Mouse (Mus musculus) megakaryocyte, adult 5-6 weeks (primary cell): ENCODE data around the gene Zfp46. TPM values are rescaled to one million over a fixed set of nuclear protein-coding genes. Genes with fewer than 3 reads are reported as not detected.

Experiments
- ATAC-seq: 2 replicates; pipeline ENCODE4 v1.8.0; 2016; ENCODE audit warnings: mild to moderate bottlenecking, inconsistent platforms; ENCODE audit not compliant: poor library complexity, severe bottlenecking
- total RNA-seq, 2 experiments: library from RNA; stranded (forward) in 1 of 2; stranded (reverse) in 1 of 2; fragments of 153-499, 151-499 nt in 1 of 2; fragments of 221-1000, 200-1000 nt in 1 of 2; gene quantifications; 2 replicates each; pipeline versions ENCODE4 v1.2.3 to v1.2.4; 2015 to 2017

The Zfp46 gene
- total RNA-seq, 2 experiments from 2014 or later: 4.5 to 8.1 TPM

DNA sequence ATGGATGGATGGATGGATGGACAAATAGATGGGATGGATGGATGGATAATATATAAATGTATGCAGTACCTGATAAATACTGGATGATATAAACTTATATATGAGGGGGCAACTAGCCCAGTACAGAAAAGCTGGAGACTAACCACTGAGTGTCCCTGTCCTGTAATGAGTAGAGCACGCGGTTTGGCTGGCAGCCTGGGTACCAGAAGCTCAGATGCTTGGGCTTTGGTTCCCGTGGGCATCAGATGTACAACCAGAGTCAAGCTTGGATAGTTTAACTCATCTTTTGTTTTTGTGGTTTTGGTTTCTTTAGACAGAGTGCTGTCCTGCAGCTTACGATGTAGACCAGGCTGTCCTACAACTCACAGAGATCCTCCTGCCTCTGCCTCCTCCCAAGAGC lies 20.9 kb upstream of the Zfp46 start:
- ATAC-seq: no peak

DNA sequence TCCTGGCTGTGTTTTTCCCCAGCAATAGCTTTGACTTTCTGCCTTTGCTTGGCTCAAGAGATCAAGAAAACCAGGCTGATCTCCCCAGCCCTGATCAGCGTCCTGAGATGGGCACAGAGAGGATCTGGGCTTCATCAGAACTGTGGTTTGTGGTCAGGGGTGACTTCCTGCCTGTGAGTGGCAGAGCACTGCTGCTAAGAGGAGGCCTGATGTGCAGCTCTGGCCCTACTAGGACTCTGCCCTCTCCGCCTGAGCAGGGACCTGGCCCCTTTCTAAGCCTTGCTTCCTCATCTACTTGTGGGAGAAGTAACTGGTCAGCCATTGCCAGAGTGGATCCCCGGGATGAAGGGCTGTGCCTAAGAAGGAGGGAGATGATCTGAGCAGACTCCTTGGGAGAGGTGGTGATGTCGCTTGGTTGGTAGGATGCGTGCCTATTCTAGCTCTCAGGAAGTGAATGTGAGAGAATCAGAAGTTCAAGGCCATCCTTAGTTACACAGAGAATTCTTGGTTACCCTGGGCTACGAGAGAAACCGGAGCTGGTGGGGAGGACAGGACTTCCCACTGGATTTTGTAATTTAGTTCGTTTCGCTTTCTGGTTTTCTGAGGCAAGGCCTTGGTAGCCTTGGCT lies 17.7 kb upstream of the Zfp46 start:
- peak; percentile 99 for ATAC-seq

DNA sequence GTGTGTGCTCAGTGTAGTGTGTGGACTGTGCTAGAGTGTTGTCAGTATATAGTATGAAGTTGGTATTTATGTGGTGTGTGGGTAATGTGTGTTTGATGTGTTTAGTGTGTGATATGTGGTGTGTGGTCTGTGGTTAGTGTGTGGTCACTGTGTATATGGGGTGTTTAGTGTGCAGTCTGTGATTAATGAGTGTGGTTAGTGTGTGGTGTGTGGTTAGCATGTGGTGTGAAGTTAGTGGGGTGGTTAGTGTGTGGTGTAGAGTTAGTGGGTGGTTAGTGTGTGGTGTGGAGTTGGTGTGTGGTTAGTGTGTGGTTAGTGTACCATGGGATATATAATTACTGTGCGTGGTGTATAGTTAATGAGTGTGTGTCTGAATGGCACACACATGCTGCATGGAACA lies 15.6 kb upstream of the Zfp46 start:
- no peak for ATAC-seq

DNA sequence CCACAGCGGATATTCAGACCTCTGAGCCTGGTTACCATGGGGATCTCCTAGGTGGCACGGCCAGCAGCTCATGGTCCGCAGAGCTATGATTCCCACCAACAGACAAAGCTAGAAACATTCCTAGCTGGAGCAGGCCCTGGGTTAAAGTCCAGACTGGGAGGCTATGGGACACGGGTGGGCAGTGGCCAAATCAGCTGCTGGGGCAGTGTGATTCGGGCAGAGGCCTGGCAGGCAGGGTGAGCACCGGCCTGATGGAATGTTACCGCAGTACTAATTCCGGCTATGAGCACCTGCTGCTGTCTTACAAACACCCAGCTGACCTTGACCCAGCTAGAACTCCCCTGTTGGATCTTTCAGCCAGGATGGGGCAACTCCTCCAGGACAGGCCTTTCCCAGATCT lies 13.8 kb upstream of the Zfp46 start:
- ATAC-seq: no peak

DNA sequence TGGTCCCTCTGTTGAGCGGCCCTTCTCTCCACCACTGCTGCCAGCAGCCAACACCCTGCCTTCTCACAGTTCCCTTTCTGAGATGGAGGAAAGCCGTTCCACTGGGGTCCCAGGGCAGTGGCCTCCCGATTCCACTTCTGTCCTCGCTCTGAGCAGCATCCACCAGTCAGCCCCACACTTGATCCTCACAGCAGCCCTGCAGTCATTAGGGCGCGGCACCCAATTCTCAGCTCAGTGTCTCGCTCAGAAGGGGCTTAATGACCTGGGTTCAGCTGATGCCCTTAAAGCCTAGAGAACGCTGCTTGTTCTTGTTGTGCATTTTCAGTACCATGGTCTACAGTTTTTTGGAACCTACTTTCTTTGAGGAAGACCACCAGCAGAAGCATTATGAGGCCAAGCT lies 3.4 kb upstream of the Zfp46 start:
- ATAC-seq: no peak

DNA sequence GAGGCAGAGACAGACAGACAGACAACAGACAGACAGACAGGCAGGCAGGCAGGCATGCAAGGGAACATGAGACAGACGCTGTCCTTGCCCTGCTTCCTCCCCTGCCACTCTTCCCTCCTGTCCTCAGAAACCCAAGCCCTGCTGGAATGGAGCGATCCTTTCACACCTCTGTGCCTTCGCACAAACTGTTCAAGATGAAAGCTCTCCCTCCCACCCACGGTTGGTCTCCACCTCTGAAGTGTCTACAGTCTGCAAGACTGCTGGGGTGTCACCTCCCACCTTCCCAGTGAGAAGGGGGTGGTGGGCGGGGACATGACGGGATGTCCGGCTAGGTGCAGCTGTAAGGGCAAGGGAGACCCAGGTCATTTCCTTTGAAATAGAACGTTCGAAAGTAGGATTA lies 2.9 kb upstream of the Zfp46 start:
- ATAC-seq: no peak

DNA sequence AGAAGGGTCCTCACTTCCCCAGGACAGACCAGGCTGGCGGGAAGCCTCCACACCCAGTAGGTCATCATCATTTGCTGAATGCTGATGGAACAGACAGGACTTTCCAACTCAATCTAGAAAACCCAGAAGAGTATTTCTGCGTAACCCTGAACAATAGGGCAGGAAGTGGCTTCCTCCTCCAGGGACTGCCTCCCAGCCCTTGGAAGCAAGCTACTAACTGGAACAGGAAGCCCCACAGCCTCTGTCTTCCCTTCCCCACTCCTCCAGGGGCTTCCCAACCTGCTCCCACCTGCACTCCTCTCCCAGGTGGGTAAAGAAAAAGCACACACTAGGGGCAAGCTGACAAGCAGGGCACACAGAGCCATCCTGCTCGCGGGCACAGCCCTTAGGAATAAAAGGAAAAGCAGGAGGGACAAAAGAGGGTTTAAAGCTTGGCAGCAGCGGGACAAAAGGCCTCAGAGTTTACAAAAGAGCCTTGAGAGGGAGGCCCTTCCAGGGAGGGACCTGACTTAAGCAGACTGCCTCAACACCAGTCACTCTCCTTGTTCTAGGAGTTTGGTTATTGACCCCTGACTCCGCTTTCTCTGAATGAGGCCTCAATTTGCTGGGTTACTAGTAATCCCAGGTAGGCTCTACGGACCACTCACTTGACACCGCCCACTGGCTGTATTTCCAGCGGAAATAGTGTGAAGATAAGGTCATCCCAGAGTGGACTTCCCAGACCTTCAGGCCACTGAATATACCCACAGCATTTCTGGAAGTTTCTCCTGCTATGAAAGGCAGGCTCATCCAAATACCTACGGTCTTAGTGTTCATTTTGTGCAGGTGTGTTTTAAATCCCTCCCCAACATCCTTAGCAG lies 1.6 kb upstream of the Zfp46 start:
- ATAC-seq: no peak

DNA sequence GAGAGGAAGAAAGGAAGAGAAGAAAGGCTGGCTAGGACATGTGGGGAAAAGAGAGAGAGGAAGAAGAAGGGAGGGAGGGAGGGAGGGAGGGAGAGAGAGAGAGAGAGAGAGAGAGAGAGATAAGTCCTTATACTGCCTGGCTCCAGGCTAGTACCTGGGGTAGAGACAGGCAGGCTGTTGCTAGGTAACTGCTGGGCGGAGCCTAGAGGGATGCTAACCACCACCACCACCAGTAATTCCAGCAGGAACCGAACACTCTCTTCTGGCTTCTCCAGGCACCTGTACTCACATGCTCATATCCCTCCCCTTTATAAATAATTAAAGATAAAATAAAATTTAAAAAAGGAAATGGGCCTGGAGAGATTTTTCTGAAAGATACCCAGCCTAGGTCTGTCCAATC lies 700 bp upstream of the Zfp46 start:
- no peak for ATAC-seq

DNA sequence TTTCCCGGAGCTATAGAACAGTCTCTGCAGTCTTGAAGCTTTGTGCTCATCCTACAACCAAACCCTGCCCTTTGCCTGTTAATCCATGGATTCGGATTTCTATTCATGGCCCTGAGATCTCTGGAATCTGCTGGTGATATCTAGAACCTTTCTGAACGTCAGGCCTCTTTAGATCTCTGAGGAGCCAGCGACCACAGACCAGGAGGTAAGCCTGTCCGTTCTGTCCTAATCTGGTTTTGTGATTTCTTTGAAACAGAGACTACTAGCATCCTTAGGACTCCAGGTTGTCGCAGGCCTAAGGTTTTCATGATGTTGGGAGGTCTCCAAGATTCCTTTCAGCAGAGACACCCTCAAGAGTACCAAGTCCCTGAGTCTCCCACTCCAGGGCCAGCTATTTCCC lies 408 bp downstream of the Zfp46 start:
- no peak for ATAC-seq

DNA sequence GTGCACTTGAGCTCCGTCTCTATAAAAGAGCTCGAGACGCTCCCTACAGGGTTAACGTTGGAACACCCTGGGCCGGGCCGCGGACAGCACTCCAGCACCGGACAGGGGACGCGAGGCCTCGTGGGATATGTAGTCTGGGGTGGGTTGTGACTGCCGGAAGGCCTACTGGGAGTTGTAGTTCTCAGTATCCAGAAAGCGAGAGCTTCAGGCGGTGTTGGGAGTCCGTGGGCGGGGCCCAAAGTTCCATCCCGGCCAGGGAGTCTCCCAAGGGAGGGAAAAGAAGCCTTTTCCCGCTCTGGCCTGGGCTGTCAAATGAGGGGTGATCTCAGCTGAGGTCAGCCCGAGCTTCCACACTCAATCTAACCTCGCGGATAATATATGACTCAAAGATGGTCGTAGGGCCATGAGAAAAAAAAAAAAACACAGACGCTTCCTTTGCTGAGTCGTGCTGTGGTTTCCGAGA lies 896 bp downstream of the Zfp46 start:
- ATAC-seq: peak; percentile 94

DNA sequence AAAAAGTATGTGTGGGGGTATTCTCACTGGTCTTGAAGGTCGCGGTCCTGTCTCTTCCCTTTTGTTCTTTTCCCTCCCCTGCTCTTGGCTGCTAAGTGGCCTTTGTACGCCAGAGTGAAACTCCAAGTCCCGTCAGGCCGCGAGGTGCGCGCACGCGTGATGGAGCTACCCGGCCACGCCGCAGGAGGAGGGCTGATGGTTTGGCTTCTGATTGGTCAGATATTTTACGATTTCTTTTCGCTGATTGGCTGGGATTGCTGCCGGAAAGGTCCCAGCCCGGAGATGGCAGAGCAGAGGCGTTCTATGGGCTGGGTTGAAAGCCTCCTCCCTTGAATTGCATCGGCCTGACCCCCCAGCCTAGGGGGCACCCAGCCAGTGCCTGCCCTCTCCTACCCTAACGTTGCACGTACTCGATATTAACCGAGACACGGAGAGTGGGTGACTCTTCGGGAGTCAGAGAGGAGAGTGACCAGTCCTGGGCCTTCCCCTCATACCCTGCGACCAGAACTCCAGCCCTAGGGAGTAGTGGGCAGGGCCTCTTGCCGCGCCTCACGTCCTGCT lies 1.4 kb downstream of the Zfp46 start:
- ATAC-seq: peak; percentile 93

DNA sequence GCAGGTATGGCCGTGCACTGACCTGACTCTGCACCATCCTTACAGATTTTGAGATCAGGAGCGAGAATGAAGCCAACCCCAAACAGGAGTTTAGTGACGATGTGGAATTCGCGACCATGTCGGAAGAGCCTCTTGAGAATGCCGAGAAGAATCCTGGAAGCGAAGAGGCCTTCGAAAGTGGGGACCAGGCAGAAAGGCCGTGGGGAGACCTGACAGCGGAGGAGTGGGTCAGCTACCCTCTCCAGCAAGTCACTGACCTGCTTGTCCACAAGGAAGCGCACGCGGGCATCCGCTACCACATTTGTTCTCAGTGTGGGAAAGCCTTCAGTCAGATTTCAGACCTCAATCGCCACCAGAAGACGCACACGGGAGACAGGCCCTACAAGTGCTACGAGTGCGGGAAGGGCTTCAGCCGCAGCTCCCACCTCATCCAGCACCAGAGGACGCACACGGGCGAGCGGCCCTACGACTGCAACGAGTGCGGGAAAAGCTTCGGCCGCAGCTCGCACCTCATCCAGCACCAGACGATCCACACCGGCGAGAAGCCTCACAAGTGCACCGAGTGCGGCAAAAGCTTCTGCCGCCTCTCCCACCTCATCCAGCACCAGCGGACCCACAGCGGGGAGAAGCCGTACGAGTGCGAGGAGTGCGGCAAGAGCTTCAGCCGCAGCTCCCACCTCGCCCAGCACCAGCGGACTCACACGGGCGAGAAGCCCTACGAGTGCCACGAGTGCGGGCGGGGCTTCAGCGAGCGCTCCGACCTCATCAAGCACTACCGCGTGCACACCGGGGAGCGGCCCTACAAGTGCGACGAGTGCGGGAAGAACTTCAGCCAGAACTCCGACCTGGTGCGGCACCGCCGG lies 5.7 kb downstream of the Zfp46 start:
- ATAC-seq: no peak

DNA sequence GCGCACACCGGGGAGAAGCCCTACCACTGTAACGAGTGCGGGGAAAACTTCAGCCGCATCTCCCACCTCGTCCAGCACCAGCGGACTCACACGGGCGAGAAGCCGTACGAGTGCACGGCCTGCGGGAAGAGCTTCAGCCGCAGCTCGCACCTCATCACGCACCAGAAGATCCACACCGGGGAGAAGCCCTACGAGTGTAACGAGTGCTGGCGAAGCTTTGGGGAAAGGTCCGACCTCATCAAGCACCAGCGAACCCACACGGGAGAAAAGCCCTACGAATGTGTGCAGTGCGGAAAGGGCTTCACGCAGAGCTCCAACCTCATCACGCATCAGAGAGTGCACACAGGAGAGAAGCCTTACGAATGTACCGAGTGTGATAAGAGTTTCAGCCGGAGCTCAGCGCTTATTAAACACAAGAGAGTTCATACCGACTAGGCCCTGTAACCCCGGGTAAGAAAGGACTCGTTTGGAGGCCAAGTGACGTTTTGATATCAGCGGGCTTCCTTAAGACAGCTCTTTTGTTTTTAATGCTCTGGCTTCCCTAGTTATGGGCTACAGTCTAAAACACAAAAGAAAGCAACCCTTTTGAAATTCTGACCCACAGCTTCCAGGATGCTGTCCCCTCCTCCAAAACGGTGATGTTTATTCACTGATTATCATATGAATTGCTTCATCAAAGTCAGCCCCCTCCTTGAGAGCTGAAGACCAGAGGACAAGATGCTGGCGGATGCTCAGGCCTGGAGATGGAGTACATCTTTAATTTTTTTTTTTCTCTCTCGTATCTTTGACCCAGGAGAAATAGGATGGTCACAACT lies 6.5 kb downstream of the Zfp46 start:
- no peak for ATAC-seq

DNA sequence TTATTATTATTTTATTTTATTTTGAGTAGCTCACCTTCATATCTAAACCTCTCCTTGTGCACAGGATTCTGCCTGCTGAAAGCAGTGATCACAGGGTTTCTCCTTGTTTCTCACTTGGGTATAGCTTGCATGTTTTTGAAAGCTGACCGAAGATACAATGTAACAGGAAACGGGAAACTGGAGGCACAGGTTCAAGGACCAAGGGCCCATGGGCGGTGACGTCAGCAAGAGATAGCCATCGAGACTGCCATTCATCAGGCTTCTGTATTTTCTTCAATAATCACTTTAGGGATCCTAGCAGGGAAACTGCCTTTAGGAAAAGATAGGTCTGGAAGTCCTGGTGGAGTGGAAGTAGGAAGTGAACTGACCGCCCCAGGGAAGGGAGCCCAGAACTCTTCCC lies 7.2 kb downstream of the Zfp46 start:
- ATAC-seq: no peak

DNA sequence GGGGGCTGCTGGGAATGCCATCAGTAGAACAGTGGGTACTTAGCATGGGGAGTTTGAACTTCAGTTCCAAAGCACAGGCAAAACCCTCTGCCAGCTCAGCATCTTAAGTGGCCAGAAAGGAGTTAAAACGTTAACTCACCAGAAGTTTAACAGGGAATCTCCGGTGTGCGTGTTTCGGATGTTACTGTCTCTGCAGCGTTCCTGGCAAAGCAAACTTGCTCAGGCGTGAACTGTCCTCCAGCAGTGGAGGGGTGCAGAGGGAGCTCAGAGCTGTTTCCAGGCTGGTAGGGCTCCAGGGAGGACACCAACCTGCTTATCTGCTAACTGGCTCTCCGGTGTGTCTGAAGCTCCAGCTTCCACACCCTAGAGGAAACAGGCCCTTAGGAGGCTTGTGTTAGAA lies 11.5 kb downstream of the Zfp46 start:
- no peak for ATAC-seq

DNA sequence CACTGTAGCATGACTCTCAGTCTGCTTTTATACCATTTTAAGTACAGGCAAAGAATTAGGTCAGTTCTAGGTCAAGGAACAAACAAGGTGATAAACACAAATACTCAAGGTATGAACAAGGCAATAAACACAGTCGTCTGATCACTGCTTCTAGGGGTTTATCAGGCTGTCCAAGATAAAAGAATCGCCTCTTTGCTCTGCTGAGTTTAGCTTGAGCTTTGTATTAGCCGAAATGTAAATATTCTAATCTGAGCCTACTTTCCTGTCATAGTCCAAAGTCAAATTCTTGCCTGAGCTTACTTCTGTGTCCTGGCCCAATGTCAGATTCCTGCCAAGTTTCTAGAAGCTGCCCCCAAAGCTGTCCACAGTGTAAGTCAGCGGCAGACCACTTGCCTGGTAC lies 18.0 kb downstream of the Zfp46 start:
- no peak for ATAC-seq

DNA sequence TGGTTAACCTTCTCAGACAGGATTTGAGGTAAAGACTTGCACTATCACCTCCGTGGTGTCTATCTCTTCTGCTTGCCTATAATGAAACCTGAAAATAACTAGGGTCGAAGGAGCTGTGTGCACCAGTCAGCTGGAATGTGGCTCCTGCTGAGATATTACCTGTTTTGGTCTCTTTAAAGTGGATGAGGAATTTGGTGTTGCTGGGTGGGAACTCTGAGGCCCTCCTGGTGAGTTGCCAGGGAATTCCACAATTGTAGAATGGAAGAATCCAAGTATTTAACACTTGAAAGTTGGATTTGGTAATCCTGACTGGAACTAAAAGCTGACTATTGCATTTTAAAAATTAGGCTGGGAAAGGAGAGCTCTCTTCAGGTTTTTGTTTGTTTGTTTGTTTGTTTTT lies 19.7 kb downstream of the Zfp46 start:
- no peak for ATAC-seq

DNA sequence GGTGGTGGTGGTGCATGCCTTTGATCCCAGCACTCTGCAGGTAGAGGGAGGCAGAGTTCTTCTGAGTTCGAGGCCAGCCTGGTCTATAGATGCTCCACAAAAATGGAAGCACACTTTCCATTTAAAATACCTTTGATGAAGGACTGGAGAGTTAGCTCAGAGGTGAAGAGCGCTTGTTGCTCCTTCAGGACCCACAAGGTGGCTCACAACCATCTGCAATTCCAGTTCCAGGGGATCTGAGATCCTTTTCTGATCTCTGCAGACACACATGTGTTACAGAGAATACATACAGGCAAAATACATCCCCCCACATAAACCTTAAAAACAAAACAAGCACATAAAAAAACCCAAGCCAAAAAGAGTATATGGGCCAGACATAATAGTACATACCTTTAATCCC lies 23.9 kb downstream of the Zfp46 start:
- no peak for ATAC-seq

DNA sequence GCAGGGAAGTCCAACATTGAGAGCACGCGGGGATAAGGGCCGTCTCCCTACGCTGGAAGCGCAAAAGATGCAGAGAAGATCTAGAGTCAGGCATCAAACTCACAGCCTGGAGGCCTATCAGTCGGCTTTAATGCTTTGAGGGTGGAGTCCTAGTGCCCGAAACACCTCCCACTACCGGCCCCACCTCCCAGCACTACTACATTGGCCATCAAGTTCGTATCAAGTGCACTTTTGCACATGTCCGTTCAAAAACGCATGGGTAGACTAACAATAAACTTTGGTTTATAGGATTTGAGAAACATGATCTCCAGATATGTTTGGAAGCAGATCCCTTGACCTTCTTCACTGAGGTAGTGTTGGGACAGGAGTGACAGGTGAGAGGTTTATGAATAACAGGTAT lies 25.3 kb downstream of the Zfp46 start:
- peak; percentile 36; the same call in 1 of the 2 replicates for ATAC-seq
